Mouse (Mus musculus) heart, postnatal 10 days (tissue): ENCODE measurements around the gene Ppargc1a. TPM values are rescaled to one million over a fixed set of nuclear protein-coding genes. Genes with fewer than 3 reads are reported as not detected.

Experiments
- DNase-seq, 2 experiments: peaks; one replicate each; pipeline ENCODE4 v3.0.0; 2021
- intact Hi-C: fragments of 180-260 bp; cut with DNase I; formaldehyde crosslinking; loops from one replicate; pipeline ENCODE4 v1.15.1; 2025
- total RNA-seq, 2 experiments: library from RNA; stranded (reverse); gene quantifications; 2 replicates each; pipeline ENCODE4 v1.2.3; 2021

Ppargc1a gene
- total RNA-seq, 2 experiments from 2014 or later, result 113 to 220 TPM

GRCm38 (mm10) chr5:51525858-51526257 lies 41.7 kb downstream of the Ppargc1a start:
- no peak for DNase-seq
- intact Hi-C loops, result no loop called here

GRCm38 (mm10) chr5:51520807-51521206 lies 46.7 kb downstream of the Ppargc1a start:
- intact Hi-C loops, result no loop called here
- DNase-seq, result no peak

GRCm38 (mm10) chr5:51517440-51518187 lies 49.9 kb downstream of the Ppargc1a start:
- intact Hi-C loops, result no loop called here
- no peak for DNase-seq

GRCm38 (mm10) chr5:51504654-51505053 lies 62.9 kb downstream of the Ppargc1a start:
- intact Hi-C loops, result no loop called here
- DNase-seq, result no peak

GRCm38 (mm10) chr5:51497910-51498517 lies 69.5 kb downstream of the Ppargc1a start:
- intact Hi-C loops, result loop anchor here (5.0 kb wide), 1 partner anchor 246 kb away; no protein-coding TSS in a partner anchor

GRCm38 (mm10) chr5:51495446-51495845 lies 72.1 kb downstream of the Ppargc1a start:
- no peak for DNase-seq
- intact Hi-C loops, result loop anchor here (5.0 kb wide), 1 partner anchor 243 kb away; no protein-coding TSS in a partner anchor

More at GRCm38 (mm10) chr5:51497910-51498517, 69.5 kb downstream of the Ppargc1a start:
- no peak for DNase-seq

GRCm38 (mm10) chr5:51494358-51494876 lies 73.1 kb downstream of the Ppargc1a start:
- no peak for DNase-seq
- intact Hi-C loops, result no loop called here

- DNase-seq, result no peak
- intact Hi-C loops, result no loop called here
These were observed 83.8 kb downstream of the Ppargc1a start for GRCm38 (mm10) chr5:51483768-51484167.

GRCm38 (mm10) chr5:51479859-51480258 lies 87.7 kb downstream of the Ppargc1a start:
- DNase-seq, result no peak
- intact Hi-C loops, result no loop called here

- no peak for DNase-seq
- intact Hi-C loops, result no loop called here
These were observed 88.1 kb downstream of the Ppargc1a start for GRCm38 (mm10) chr5:51479456-51479855.

GRCm38 (mm10) chr5:51478319-51478994 lies 89.1 kb downstream of the Ppargc1a start:
- no peak for DNase-seq
- intact Hi-C loops, result no loop called here

- intact Hi-C loops, result no loop called here
- peak; percentile 29 to 32 for DNase-seq
These were observed 90.4 kb downstream of the Ppargc1a start for GRCm38 (mm10) chr5:51477140-51477539.

GRCm38 (mm10) chr5:51475034-51475541 lies 92.4 kb downstream of the Ppargc1a start:
- no peak for DNase-seq
- intact Hi-C loops, result no loop called here

GRCm38 (mm10) chr5:51471614-51472013 lies 95.9 kb downstream of the Ppargc1a start:
- no peak for DNase-seq
- intact Hi-C loops, result no loop called here

- DNase-seq, result no peak
- intact Hi-C loops, result no loop called here
These were observed 101.5 kb downstream of the Ppargc1a start for GRCm38 (mm10) chr5:51466036-51466435.

- peak; percentile 53 to 64 for DNase-seq
- intact Hi-C loops, result no loop called here
These were observed 115.5 kb downstream of the Ppargc1a start for GRCm38 (mm10) chr5:51452033-51452432.

- intact Hi-C loops, result no loop called here
These were observed 119.9 kb downstream of the Ppargc1a start for GRCm38 (mm10) chr5:51447631-51448030.

GRCm38 (mm10) chr5:51446299-51447090 lies 121.0 kb downstream of the Ppargc1a start:
- intact Hi-C loops, result no loop called here
- DNase-seq, result no peak

More at GRCm38 (mm10) chr5:51447631-51448030, 119.9 kb downstream of the Ppargc1a start:
- no peak for DNase-seq

- intact Hi-C loops, result no loop called here
- no peak for DNase-seq
These were observed 121.8 kb downstream of the Ppargc1a start for GRCm38 (mm10) chr5:51445726-51446125.

- intact Hi-C loops, result no loop called here
- peak; percentile 44 to 58 for DNase-seq
These were observed 127.8 kb downstream of the Ppargc1a start for GRCm38 (mm10) chr5:51439773-51440172.
